Mouse (Mus musculus): ENCODE results near the gene AC124502.3. TPM values are rescaled to one million over a fixed set of nuclear protein-coding genes. Genes with fewer than 3 reads are reported as not detected.
A peak's percentile ranks its signal among the peaks of the same experiment; 100 is the strongest.

AC124502.3 gene
- polyA plus RNA-seq, 1 experiment from 2014 or later: 4.0 TPM

DNA sequence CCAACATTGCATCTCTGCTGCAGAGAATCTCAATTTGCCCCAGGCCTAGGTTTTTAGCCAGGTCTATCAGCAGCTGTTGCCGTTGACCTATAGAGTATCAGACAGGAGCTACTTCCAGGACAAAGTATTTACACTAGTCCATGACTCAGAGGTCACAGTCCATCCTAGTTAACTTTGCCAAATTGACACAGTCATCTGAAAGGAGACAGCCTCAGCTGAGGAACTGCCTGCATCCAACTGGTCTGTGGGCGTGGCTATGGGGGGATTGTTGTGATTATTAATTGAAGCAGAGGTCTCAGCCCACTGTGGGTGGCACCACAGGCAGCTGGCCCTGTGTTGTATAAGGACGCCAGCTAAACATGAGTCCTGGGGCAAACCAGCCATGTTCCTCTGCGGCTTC is 33.8 kb upstream of the AC124502.3 start:
- Histone ChIP-seq H3K27me3 (peaks cover 8% of the 10 kb centered on the region), H3K36me3 (no peaks in the 10 kb centered on the region), H3K9me3 (replicated peaks) (0 out of 2 replicates have a peak, but pooled peaks cover 8% of the 10 kb centered on the region), H3K4me1 (peaks cover 7% of the 10 kb centered on the region), H3K9ac (no peak overlapping the region), H3K27ac (no peak overlapping the region), H3K4me2 (replicated peaks) (no peak overlapping the region), H3K4me3 (no peak overlapping the region)
- 63% methylated on average over 4 of the region's 4 CpGs for WGBS
- ATAC-seq (ENCODE audit: low FRiP score): no peak

DNA sequence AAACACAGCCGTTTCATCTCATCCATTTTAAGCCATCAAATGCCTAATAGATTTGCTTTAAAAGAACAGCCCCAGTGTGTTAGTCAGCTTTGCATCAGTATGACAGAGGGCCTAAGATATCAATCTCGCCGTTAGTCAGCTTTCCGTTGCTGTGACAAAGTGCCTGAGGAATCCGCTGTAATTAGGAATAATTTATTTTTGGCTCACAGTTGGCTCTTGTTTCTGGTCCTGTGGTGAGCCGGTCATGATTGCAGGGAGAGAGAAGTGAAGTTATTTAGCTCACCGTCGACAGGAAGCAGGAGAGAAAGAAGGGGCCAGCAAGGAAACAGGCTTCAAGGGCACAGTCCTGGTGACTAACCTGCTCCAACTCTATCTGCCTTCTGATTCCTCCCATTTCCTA is 25.6 kb upstream of the AC124502.3 start:
- no peak overlapping the region for H3K9ac ChIP-seq
- H3K4me2 ChIP-seq (replicated peaks): no peak overlapping the region
- no peak for ATAC-seq (ENCODE audit: low FRiP score)
- H3K4me1 ChIP-seq: no peaks in the 10 kb centered on the region
- no peaks in the 10 kb centered on the region for H3K36me3 ChIP-seq
- no peak overlapping the region for H3K4me3 ChIP-seq
- peaks cover 6% of the 10 kb centered on the region; the same call in 1 of the 2 replicates for H3K27me3 ChIP-seq
- 80% methylated on average over 8 of the region's 8 CpGs for WGBS
- H3K9me3 ChIP-seq (replicated peaks): no peaks in the 10 kb centered on the region
- H3K27ac ChIP-seq: no peak overlapping the region

DNA sequence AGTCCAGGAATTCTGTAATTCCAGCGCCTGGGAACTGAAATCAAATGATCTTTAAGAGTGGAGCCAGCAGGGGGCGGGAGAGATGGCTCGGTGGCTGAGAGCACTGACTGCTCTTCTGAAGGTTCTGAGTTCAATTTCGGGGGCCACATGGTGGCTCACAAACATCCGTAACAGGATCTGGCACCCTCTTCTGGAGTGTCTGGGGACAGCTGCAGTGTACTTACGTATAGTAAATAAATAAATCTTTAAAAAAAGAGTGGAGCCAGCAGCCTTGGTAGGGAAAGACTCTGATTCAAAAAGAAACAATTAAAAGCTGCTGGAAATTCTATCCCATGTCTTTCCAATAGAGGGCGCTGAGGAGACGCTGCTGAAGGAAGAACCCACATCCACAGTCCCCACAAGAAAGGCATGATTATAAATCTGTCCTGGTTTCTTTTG is 23.7 kb upstream of the AC124502.3 start:
- Histone ChIP-seq H3K4me1 (no peaks in the 10 kb centered on the region), H3K4me3 (no peak overlapping the region), H3K4me2 (replicated peaks) (no peak overlapping the region), H3K9me3 (replicated peaks) (no peaks in the 10 kb centered on the region), H3K36me3 (no peaks in the 10 kb centered on the region), H3K9ac (no peak overlapping the region), H3K27ac (no peak overlapping the region), H3K27me3 (0 out of 2 replicates have a peak, but pooled peaks cover 6% of the 10 kb centered on the region)
- WGBS: 18% methylated on average over 8 of the region's 8 CpGs
- no peak for ATAC-seq (ENCODE audit: low FRiP score)

DNA sequence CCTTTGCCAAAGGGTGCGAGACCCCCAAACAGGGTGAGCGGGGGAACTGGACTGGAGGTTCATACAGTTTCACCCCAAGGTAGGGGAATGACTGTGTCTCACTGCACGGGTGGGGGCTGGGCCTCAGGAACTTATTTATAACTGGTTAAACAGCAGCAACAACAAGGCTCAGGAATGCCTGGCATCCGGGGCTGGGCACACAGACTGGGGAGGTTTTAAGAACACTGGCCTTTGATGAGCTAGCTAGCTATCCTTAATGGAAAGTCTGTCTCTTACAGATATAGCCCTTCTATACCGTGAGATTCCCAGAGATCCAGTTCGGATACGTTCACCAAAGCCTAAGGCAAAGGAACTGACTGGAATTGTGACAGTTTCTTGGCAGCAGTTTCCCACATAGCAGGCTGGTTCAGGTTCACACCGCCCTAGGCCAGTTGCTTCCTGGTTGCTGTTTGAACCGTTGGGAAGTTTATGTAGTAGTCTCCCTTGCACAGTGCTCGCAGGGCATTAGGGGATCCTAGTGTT is 22.4 kb upstream of the AC124502.3 start:
- H3K4me3 ChIP-seq: no peak overlapping the region
- H3K4me2 ChIP-seq (replicated peaks): no peak overlapping the region
- no peaks in the 10 kb centered on the region for H3K4me1 ChIP-seq
- no peak overlapping the region for H3K27ac ChIP-seq
- ATAC-seq (ENCODE audit: low FRiP score): no peak
- H3K9me3 ChIP-seq (replicated peaks): no peaks in the 10 kb centered on the region
- 44% methylated on average over 10 of the region's 10 CpGs for WGBS
- H3K36me3 ChIP-seq: no peaks in the 10 kb centered on the region
- H3K27me3 ChIP-seq: 0 out of 2 replicates have a peak, but pooled peaks cover 6% of the 10 kb centered on the region
- no peak overlapping the region for H3K9ac ChIP-seq

DNA sequence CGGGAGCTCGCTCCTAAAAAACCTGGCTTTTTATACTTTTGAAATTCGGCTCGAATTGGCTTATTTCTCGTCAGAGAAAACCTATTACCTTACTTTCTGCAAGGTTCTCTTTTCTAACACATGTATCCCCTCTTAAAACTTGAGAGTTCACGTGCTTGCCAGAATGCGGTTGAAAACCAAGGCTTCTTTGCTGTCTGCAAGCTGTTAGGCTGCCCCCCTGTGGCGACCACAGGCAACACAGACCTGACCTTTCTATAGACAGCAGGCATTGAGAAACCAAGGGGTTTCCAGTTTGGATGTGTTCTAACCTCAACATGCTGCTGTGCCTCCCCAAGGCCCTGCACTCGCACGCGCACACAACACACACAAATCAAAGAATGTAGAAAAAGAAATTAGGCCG is 21.9 kb upstream of the AC124502.3 start:
- no peak overlapping the region for H3K4me2 ChIP-seq (replicated peaks)
- no peaks in the 10 kb centered on the region for H3K4me1 ChIP-seq
- WGBS: 19% methylated on average over 12 of the region's 12 CpGs
- no peaks in the 10 kb centered on the region for H3K36me3 ChIP-seq
- ATAC-seq (ENCODE audit: low FRiP score): no peak
- H3K27me3 ChIP-seq: 0 out of 2 replicates have a peak, but pooled peaks cover 6% of the 10 kb centered on the region
- H3K9me3 ChIP-seq (replicated peaks): no peaks in the 10 kb centered on the region
- H3K9ac ChIP-seq: no peak overlapping the region
- H3K27ac ChIP-seq: no peak overlapping the region
- no peak overlapping the region for H3K4me3 ChIP-seq

DNA sequence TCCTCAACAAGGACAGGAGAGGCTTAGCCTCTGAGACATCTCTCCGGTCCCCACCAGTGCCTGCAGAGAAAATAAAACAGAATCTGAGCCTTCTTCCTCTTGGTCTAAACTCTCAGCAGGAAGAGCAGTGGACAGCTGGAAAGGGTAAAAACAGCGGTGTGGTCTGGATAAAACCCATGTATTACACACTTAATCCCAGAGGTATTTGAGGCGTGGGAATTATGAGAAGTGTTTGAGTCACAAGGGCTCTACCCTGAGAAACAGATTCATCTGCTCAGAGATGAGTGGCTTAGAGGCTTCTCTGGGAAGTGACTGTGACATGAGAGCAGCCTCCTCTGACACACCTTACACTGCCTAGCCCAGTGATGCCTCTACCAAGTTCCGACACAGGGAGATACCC is 21.1 kb upstream of the AC124502.3 start:
- ATAC-seq (ENCODE audit: low FRiP score): no peak
- 83% methylated on average over 4 of the region's 4 CpGs for WGBS
- H3K36me3 ChIP-seq: no peaks in the 10 kb centered on the region

DNA sequence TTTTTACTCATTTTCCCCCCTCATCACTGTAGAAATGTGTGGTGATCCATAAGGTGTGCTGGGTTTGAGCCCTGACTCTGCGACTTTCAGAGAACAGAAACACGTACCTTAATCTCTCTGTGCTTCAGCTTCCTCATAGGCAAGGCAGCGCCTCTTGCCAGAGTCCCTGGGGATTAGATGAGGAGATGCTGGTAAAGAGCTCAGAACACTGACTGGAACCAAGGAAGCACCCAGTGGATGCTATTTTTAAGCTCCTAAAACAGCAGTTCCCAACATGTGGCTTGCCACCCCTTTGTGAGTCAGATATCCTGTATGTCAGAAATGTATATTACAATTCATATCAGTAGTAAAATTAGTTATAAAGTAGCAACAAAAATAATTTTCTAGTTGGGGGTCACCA is 20.5 kb upstream of the AC124502.3 start:
- WGBS: 86% methylated on average over 3 of the region's 3 CpGs
- H3K27me3 ChIP-seq: no peaks in the 10 kb centered on the region
- H3K4me3 ChIP-seq: no peak overlapping the region
- no peak overlapping the region for H3K4me2 ChIP-seq (replicated peaks)
- H3K4me1 ChIP-seq: no peaks in the 10 kb centered on the region
- H3K36me3 ChIP-seq: no peaks in the 10 kb centered on the region
- ATAC-seq (ENCODE audit: low FRiP score): no peak
- H3K9ac ChIP-seq: no peak overlapping the region
- no peaks in the 10 kb centered on the region for H3K9me3 ChIP-seq (replicated peaks)
- no peak overlapping the region for H3K27ac ChIP-seq

More for the DNA sequence above, 21.1 kb upstream of the AC124502.3 start:
- Histone ChIP-seq H3K4me3 (no peak overlapping the region), H3K27ac (no peak overlapping the region), H3K4me1 (no peaks in the 10 kb centered on the region), H3K27me3 (0 out of 2 replicates have a peak, but pooled peaks cover 2% of the 10 kb centered on the region), H3K4me2 (replicated peaks) (no peak overlapping the region), H3K9me3 (replicated peaks) (no peaks in the 10 kb centered on the region), H3K9ac (no peak overlapping the region)

DNA sequence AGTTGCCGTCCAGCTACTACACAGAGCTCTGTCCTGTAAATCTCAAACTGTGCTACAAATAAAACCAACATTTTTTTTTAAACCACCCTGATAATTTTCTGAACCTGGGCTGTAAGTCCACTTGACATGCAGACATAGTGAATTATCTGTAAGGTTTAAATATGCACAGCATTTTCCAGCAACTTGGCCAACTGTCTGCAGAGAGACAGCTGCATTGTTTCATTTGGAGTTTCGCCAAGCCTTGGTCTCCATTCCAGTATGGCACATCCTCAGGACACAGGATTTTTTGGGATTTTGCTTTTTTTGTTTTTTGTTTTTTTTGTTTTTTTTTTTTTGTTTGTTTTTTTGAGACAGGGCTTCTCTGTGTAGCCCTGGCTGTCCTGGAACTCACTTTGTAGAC is 17.3 kb upstream of the AC124502.3 start:
- Histone ChIP-seq H3K4me2 (replicated peaks) (no peak overlapping the region), H3K36me3 (0 out of 2 replicates have a peak, but pooled peaks cover 2% of the 10 kb centered on the region), H3K27me3 (no peaks in the 10 kb centered on the region), H3K9me3 (replicated peaks) (no peaks in the 10 kb centered on the region), H3K4me3 (no peak overlapping the region), H3K9ac (no peak overlapping the region), H3K4me1 (no peaks in the 10 kb centered on the region), H3K27ac (no peak overlapping the region)
- 96% methylated on average over 2 of the region's 2 CpGs for WGBS
- no peak for ATAC-seq (ENCODE audit: low FRiP score)

DNA sequence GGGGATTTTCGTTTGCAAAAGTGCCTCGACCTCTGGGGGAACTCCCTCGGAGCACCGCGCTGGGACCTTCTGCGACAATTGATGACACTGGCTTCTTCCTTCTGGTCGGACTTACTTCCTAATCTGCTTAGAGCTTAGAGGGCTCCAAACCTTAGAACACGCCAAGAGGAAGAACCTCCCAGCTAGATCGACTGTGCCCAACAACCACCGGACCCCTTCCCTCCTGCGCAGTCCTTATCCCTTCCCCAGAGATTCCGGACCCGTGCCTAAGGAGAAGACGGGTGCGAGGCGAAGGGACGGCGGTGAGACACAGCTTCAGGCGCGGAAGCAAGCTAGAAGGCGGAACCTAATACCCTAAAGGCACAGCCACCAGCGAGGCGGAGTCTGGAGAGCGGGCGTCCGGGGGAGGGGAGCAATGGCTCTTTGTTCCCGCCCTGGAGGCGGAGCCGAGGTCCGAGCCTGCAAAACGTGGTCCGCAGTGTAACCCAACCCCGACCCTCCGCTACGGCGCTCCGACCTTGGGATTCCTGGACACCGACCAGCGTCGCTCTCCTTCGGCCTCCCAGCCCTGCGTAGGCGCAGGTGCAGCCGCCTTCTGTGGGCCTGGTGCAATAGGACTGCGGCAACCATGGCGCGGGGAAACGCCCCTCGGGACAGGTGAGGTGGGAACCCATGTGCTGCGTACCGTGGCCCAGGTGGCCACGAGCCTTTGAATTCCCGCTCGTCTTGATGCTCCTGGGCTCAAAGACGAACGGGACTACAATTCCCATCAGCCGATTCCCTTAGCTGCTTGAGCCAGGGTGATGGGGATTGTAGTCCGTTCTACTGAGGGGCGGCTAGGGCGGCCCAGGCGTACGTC is 14.8 kb upstream of the AC124502.3 start, which contains the start of gene Slc29a2:
Gene Slc29a2 (plus strand): TSS at position 240 of the 859 bp plus-strand sequence.
- peak within 1 kb of the TSS; percentile 85 for H3K4me2 ChIP-seq (replicated peaks)
- no peaks in the 10 kb centered on the region for H3K4me1 ChIP-seq
- peak; percentile 95 for ATAC-seq (ENCODE audit: low FRiP score)
- no peaks in the 10 kb centered on the region for H3K9me3 ChIP-seq (replicated peaks)
- H3K27me3 ChIP-seq: no peaks in the 10 kb centered on the region
- peak within 1 kb of the TSS; percentile 66 for H3K4me3 ChIP-seq
- H3K36me3 ChIP-seq: peaks cover 16% of the 10 kb centered on the region
- peak within 1 kb of the TSS; percentile 91 for H3K27ac ChIP-seq
- WGBS: under 1% methylated on average over 62 of the region's 62 CpGs
- peak within 1 kb of the TSS; percentile 73 for H3K9ac ChIP-seq

DNA sequence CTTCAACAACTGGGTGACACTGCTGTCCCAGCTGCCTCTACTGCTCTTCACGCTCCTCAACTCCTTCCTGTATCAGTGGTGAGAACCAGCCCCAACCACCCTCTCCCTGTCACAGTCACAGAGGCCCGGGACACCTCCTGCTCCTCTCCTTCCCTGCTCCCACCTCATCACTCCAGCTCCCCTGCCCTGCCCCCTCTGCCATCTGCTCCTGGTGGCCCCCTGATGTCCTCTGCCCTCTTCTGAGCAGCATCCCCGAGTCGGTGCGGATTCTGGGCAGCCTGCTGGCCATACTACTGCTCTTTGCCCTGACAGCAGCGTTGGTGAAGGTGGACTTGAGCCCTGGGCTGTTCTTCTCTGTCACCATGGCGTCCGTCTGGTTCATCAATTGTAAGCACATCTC is 12.6 kb upstream of the AC124502.3 start:
- no peak overlapping the region for H3K27ac ChIP-seq
- H3K4me3 ChIP-seq: no peak overlapping the region
- H3K9ac ChIP-seq: no peak overlapping the region
- H3K36me3 ChIP-seq: peaks cover 35% of the 10 kb centered on the region
- H3K4me2 ChIP-seq (replicated peaks): no peak overlapping the region
- ATAC-seq (ENCODE audit: low FRiP score): no peak
- no peaks in the 10 kb centered on the region for H3K27me3 ChIP-seq
- no peaks in the 10 kb centered on the region for H3K9me3 ChIP-seq (replicated peaks)
- WGBS: 86% methylated on average over 8 of the region's 8 CpGs
- H3K4me1 ChIP-seq: no peaks in the 10 kb centered on the region

DNA sequence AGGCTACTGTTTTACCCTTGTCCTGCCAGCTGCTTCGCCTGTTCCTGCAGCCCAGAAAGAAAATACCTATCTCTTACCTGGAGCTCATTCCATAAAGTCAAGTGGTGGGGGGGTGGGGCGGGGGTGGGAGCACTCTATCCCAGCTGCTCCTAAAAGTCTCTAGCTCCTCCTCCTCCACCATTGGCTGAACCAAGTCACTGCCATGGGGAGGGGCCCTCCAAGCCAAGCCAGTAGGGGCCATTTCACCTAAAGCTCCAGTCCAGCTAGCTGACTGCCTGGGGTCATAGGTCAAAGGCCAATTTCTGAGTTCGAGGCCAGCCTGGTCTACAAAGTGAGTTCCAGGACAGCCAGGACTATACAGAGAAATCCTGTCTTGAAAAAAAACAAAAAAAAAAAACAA is 6.0 kb upstream of the AC124502.3 start:
- H3K27ac ChIP-seq: no peak overlapping the region
- WGBS: 92% methylated on average over 3 of the region's 3 CpGs
- no peak overlapping the region for H3K9ac ChIP-seq
- no peak for ATAC-seq (ENCODE audit: low FRiP score)
- no peaks in the 10 kb centered on the region for H3K27me3 ChIP-seq
- H3K4me3 ChIP-seq: no peak overlapping the region
- peaks cover 2% of the 10 kb centered on the region; the same call in 1 of the 2 replicates for H3K4me1 ChIP-seq
- H3K9me3 ChIP-seq (replicated peaks): no peaks in the 10 kb centered on the region
- H3K4me2 ChIP-seq (replicated peaks): no peak overlapping the region
- peaks cover 30% of the 10 kb centered on the region for H3K36me3 ChIP-seq

DNA sequence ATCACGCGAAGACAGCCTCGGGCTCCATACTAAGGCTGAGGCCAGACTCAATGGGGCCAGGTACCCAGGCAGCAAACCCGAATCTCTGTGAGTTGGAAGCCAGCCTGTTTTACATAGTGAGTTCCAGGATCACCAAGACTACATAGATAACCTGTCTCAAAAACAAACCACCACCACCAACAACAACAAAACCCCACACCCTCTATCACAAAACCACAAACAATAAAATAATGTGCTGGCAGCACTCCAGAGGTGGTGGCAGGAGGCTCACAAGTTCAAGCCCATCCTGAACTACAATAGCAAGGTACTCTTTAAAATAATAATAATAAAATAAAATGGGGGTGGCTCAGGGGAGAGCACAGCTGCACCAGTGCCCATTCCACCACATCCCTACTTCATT is 2.1 kb upstream of the AC124502.3 start:
- 83% methylated on average over 4 of the region's 4 CpGs for WGBS

More for the DNA sequence above, 2.1 kb upstream of the AC124502.3 start:
- Histone ChIP-seq H3K4me3 (no peak overlapping the region), H3K9me3 (replicated peaks) (no peaks in the 10 kb centered on the region), H3K36me3 (no peaks in the 10 kb centered on the region), H3K27ac (no peak overlapping the region), H3K4me1 (peaks cover 24% of the 10 kb centered on the region), H3K9ac (no peak overlapping the region), H3K27me3 (no peaks in the 10 kb centered on the region), H3K4me2 (replicated peaks) (no peak overlapping the region)
- no peak for ATAC-seq (ENCODE audit: low FRiP score)
